Mouse (Mus musculus) cerebral cortex, adult 2 months (tissue): ENCODE measurements around the gene Dlat.

Experiments used
- WGBS: fragments of 180-500 bp; shearing (Covaris S2); methylation state at CpG from one replicate; pipeline ENCODE4 v1.1.7; 2018; 5-methylcytosine and 5-hydroxymethylcytosine counted together

Gene Dlat

GRCm38 (mm10) chr9:50659392-50660217, at the start of gene Dlat:
TSS of gene Dlat (minus strand) at chr9:50659780.
- under 1% methylated on average over 63 of the region's 63 CpGs for WGBS

- 20% methylated on average over 2 of the region's 2 CpGs for WGBS
These were observed 49.5 kb upstream of the Dlat start for GRCm38 (mm10) chr9:50709108-50709507.

- 72% methylated on average over 6 of the region's 6 CpGs for WGBS
These were observed 45.3 kb upstream of the Dlat start for GRCm38 (mm10) chr9:50704907-50705306.

GRCm38 (mm10) chr9:50700921-50701691, 41.5 kb upstream of the Dlat start:
- WGBS = 54% methylated on average over 11 of the region's 11 CpGs

GRCm38 (mm10) chr9:50698418-50699409, 39.1 kb upstream of the Dlat start:
- WGBS = under 1% methylated on average over 70 of the region's 70 CpGs

- 2% methylated on average over 12 of the region's 12 CpGs for WGBS
These were observed 38.1 kb upstream of the Dlat start for GRCm38 (mm10) chr9:50697706-50698041.

GRCm38 (mm10) chr9:50696851-50697705, 37.5 kb upstream of the Dlat start:
- 37% methylated on average over 12 of the region's 12 CpGs for WGBS

GRCm38 (mm10) chr9:50695153-50695552, 35.6 kb upstream of the Dlat start:
- WGBS = 89% methylated on average over 6 of the region's 6 CpGs

- WGBS = 39% methylated on average over 10 of the region's 10 CpGs
These were observed 34.1 kb upstream of the Dlat start for GRCm38 (mm10) chr9:50693631-50694030.

- 50% methylated on average over 13 of the region's 13 CpGs for WGBS
These were observed 33.3 kb upstream of the Dlat start for GRCm38 (mm10) chr9:50692626-50693580.

GRCm38 (mm10) chr9:50686866-50687652, 27.5 kb upstream of the Dlat start:
- 75% methylated on average over 6 of the region's 6 CpGs for WGBS

- whole genome bisulfite sequencing = 74% methylated on average over 7 of the region's 7 CpGs
These were observed 22.1 kb upstream of the Dlat start for GRCm38 (mm10) chr9:50681727-50682126.

- 75% methylated on average over 1 of the region's 1 CpGs for WGBS
These were observed 19.8 kb upstream of the Dlat start for GRCm38 (mm10) chr9:50679406-50679805.

- 35% methylated on average over 1 of the region's 1 CpGs for WGBS
These were observed 15.2 kb upstream of the Dlat start for GRCm38 (mm10) chr9:50674771-50675170.

GRCm38 (mm10) chr9:50670690-50671089, 11.1 kb upstream of the Dlat start:
- whole genome bisulfite sequencing = 32% methylated on average over 5 of the region's 5 CpGs

- WGBS = 79% methylated on average over 8 of the region's 8 CpGs
These were observed 8.3 kb upstream of the Dlat start for GRCm38 (mm10) chr9:50667579-50668498.

- WGBS = 87% methylated on average over 6 of the region's 6 CpGs
These were observed 6.9 kb upstream of the Dlat start for GRCm38 (mm10) chr9:50666442-50666841.

- WGBS = 52% methylated on average over 5 of the region's 5 CpGs
These were observed 5.2 kb upstream of the Dlat start for GRCm38 (mm10) chr9:50664826-50665225.
